Comparison of ENCODE assay signal across 27 mouse cellular contexts in genomic region chr8:74640636-74641035, GRCm38 (mm10).
"Had no signal": no experiment of that assay in that cellular context is flagged by ENCODE, and none has a peak within 500 bp of the region (broad histone marks: within the 10 kb centered on the region; RNA-seq: fewer than 3 reads in every experiment).

No protein-coding gene starts in this region.

- H3K4me3 ChIP-seq: embryonic facial prominence, embryonic 10.5 days; embryonic facial prominence, embryonic 12.5 days; embryonic facial prominence, embryonic 13.5 days; embryonic facial prominence, embryonic 15.5 days; erythroblast, embryonic 14.5 days; forebrain, embryonic 10.5 days; forebrain, embryonic 12.5 days; forebrain, embryonic 13.5 days; forebrain, embryonic 15.5 days; gastrocnemius, adult 2 months; heart, adult 2 months had no signal

- H3K27ac ChIP-seq: embryonic facial prominence, embryonic 10.5 days; embryonic facial prominence, embryonic 12.5 days; embryonic facial prominence, embryonic 13.5 days; embryonic facial prominence, embryonic 15.5 days; forebrain, embryonic 10.5 days; forebrain, embryonic 12.5 days; forebrain, embryonic 13.5 days; forebrain, embryonic 15.5 days; gastrocnemius, adult 2 months; heart, adult 2 months had no signal

- H3K4me2 ChIP-seq: embryonic facial prominence, embryonic 12.5 days; embryonic facial prominence, embryonic 13.5 days; embryonic facial prominence, embryonic 15.5 days; forebrain, embryonic 12.5 days; forebrain, embryonic 13.5 days; forebrain, embryonic 15.5 days had no signal

- H3K4me1 ChIP-seq: embryonic facial prominence, embryonic 10.5 days; embryonic facial prominence, embryonic 12.5 days; embryonic facial prominence, embryonic 13.5 days; embryonic facial prominence, embryonic 15.5 days; forebrain, embryonic 10.5 days; forebrain, embryonic 12.5 days; forebrain, embryonic 13.5 days; forebrain, embryonic 15.5 days had no signal

- DNase-seq: cerebellum, adult 9-10 months; cerebellum, adult 9-11 months; cerebellum, postnatal 10 days; cerebellum, postnatal 14 days; cerebellum, postnatal 25 days; cerebellum, postnatal 36 days; embryo, embryonic 11 days; forebrain, postnatal 0 days; gastrocnemius, adult 2 months; gastrocnemius, postnatal 10 days; gastrocnemius, postnatal 14 days; gastrocnemius, postnatal 25 days; gastrocnemius, postnatal 36 days; heart, adult 11 months; heart, adult 18-20 months; heart, adult 2 months had no signal

- H3K9me3 ChIP-seq: embryonic facial prominence, embryonic 10.5 days; embryonic facial prominence, embryonic 12.5 days; embryonic facial prominence, embryonic 13.5 days; embryonic facial prominence, embryonic 15.5 days; forebrain, embryonic 10.5 days; forebrain, embryonic 12.5 days; forebrain, embryonic 13.5 days; forebrain, embryonic 15.5 days had no signal

- H3K36me3 ChIP-seq: embryonic facial prominence, embryonic 10.5 days; embryonic facial prominence, embryonic 12.5 days; embryonic facial prominence, embryonic 13.5 days; embryonic facial prominence, embryonic 15.5 days; forebrain, embryonic 10.5 days; forebrain, embryonic 12.5 days; forebrain, embryonic 15.5 days had no signal

- H3K27me3 ChIP-seq: embryonic facial prominence, embryonic 12.5 days; embryonic facial prominence, embryonic 13.5 days; embryonic facial prominence, embryonic 15.5 days; forebrain, embryonic 12.5 days; forebrain, embryonic 13.5 days; forebrain, embryonic 15.5 days had no signal

- ATAC-seq: forebrain, embryonic 13.5 days; forebrain, embryonic 14.5 days; forebrain, embryonic 15.5 days; forebrain, embryonic 16.5 days; forebrain, postnatal 0 days had no signal

- H3K9ac ChIP-seq: embryonic facial prominence, embryonic 12.5 days; embryonic facial prominence, embryonic 13.5 days; embryonic facial prominence, embryonic 15.5 days; forebrain, embryonic 12.5 days; forebrain, embryonic 13.5 days; forebrain, embryonic 15.5 days; forebrain, postnatal 0 days had no signal
